Mouse (Mus musculus): ENCODE measurements at regions not wholly inside any gene's neighbourhood (a gene's known extent, or its start where the extent isn't known, plus 50 kb on each side); places are given as distances from the start of the nearest gene placed in this dataset.

- in situ Hi-C loops (cut with MseI, MboI) = no loop called here
Observed at GRCm38 (mm10) chr19:14191820-14192219, 278.5 kb downstream of the Olfr1505 start.

GRCm38 (mm10) chr19:14197864-14198263, 284.5 kb downstream of the Olfr1505 start:
- in situ Hi-C loops (cut with MseI, MboI) = no loop called here

GRCm38 (mm10) chr19:14220507-14220909, 307.2 kb downstream of the Olfr1505 start:
- in situ Hi-C loops (cut with MseI, MboI) = no loop called here

GRCm38 (mm10) chr19:14225061-14225696, 311.8 kb downstream of the Olfr1505 start:
- in situ Hi-C loops (cut with MseI, MboI) = no loop called here

- in situ Hi-C loops (cut with MseI, MboI) = no loop called here
Observed at GRCm38 (mm10) chr19:14225787-14226186, 312.5 kb downstream of the Olfr1505 start.

- in situ Hi-C loops (cut with MseI, MboI) = no loop called here
Observed at GRCm38 (mm10) chr19:14226521-14226920, 313.2 kb downstream of the Olfr1505 start.

GRCm38 (mm10) chr19:14243565-14243964, 330.2 kb downstream of the Olfr1505 start:
- in situ Hi-C loops (cut with MseI, MboI) = no loop called here

GRCm38 (mm10) chr19:14246973-14247614, 333.8 kb downstream of the Olfr1505 start:
- in situ Hi-C loops (cut with MseI, MboI) = no loop called here

GRCm38 (mm10) chr19:14247979-14248378, 334.6 kb downstream of the Olfr1505 start:
- in situ Hi-C loops (cut with MseI, MboI) = no loop called here

- in situ Hi-C loops (cut with MseI, MboI) = no loop called here
Observed at GRCm38 (mm10) chr19:14258621-14259051, 339.2 kb downstream of the Tle4 start.

GRCm38 (mm10) chr19:14259223-14259622, 338.6 kb downstream of the Tle4 start:
- in situ Hi-C loops (cut with MseI, MboI) = no loop called here

- in situ Hi-C loops (cut with MseI, MboI) = no loop called here
Observed at GRCm38 (mm10) chr19:14289331-14289737, 308.5 kb downstream of the Tle4 start.

- in situ Hi-C loops (cut with MseI, MboI) = no loop called here
Observed at GRCm38 (mm10) chr19:14290911-14291310, 306.9 kb downstream of the Tle4 start.

- in situ Hi-C loops (cut with MseI, MboI) = no loop called here
Observed at GRCm38 (mm10) chr19:14293172-14293571, 304.7 kb downstream of the Tle4 start.

GRCm38 (mm10) chr19:14301176-14301943, 296.5 kb downstream of the Tle4 start:
- in situ Hi-C loops (cut with MseI, MboI) = no loop called here

- in situ Hi-C loops (cut with MseI, MboI) = no loop called here
Observed at GRCm38 (mm10) chr19:14314301-14314700, 283.6 kb downstream of the Tle4 start.

GRCm38 (mm10) chr19:14319677-14320191, 278.1 kb downstream of the Tle4 start:
- in situ Hi-C loops (cut with MseI, MboI) = no loop called here

- in situ Hi-C loops (cut with MseI, MboI) = no loop called here
Observed at GRCm38 (mm10) chr19:14325353-14326052, 272.3 kb downstream of the Tle4 start.

GRCm38 (mm10) chr19:14333041-14334012, 264.5 kb downstream of the Tle4 start:
- in situ Hi-C loops (cut with MseI, MboI) = no loop called here

GRCm38 (mm10) chr19:14337025-14337424, 260.8 kb downstream of the Tle4 start:
- in situ Hi-C loops (cut with MseI, MboI) = no loop called here

GRCm38 (mm10) chr19:14340759-14341158, 257.1 kb downstream of the Tle4 start:
- in situ Hi-C loops (cut with MseI, MboI) = no loop called here

Data from mouse trophoblast stem cell (cell line).